Mouse (Mus musculus): ENCODE data around the gene Hcrtr1. TPM values are rescaled to one million over a fixed set of nuclear protein-coding genes. Genes with fewer than 3 reads are reported as not detected.

Gene Hcrtr1
- polyA plus RNA-seq, 1 experiment from 2014 or later: 0.46 TPM

DNA sequence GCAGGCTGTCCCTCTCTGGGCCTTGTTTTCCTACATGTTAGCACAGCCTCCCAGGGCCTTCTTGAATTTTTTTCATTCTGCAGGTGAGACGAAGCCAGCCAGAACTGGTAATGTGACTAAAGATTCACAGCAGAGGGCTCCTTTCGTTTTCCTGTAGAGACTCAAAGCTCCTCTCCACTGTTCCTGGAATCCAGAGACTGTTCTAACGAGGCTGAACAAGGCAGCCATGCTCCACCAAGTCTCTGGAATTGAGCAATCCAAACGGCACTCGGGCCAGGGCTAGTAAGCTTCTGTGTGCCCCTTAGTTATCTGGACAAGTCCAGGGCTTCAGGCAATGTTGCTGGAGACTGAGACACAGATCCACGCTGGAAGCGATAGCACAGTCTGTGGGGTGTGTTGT lies 38.4 kb upstream of the Hcrtr1 start:
- no peaks in the 10 kb centered on the region for H3K36me3 ChIP-seq (ENCODE audit: control insufficient read depth, insufficient read depth, low read length)
- H3K9ac ChIP-seq (ENCODE audit: low read depth, low read length): no peak overlapping the region
- H3K4me1 ChIP-seq (replicated peaks; ENCODE audit: control insufficient read depth, insufficient read depth, low read length): peaks cover 11% of the 10 kb centered on the region; the same call in 1 of the 2 replicates
- no peak overlapping the region for H3K4me2 ChIP-seq (replicated peaks; ENCODE audit: low read depth, low read length)
- H3K4me3 ChIP-seq (ENCODE audit: low read depth, low read length): no peak overlapping the region
- H3K27me3 ChIP-seq (ENCODE audit: control insufficient read depth, insufficient read depth, low read length): peaks cover 8% of the 10 kb centered on the region; the same call in 1 of the 2 replicates
- H3K27ac ChIP-seq (ENCODE audit: low read depth, low read length): no peak overlapping the region
- ATAC-seq (ENCODE audit: low FRiP score): no peak
- H3K9me3 ChIP-seq (ENCODE audit: control insufficient read depth, low read length): no peaks in the 10 kb centered on the region
- DNase-seq (ENCODE audit: low spot score): no peak
- 75% methylated on average over 7 of the region's 7 CpGs for WGBS

DNA sequence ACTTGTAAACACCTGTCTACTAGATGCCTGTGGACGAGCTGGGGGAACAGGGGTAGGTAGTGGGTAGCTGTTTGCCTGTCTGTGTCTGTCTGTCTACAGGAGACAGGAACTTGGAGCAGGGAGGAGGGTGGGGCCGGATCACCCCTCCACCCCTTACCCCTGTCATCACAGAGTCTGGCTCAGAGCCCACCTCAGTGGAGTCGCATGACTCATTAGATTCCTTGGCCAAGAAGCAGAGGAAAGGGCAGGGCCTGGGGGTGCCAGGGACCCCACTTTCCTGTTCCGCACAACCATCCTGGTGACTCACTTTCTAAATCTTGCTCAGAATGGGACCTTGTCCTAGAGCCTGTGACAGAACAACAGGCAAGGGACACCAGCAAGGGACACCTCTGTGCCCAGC lies 37.9 kb upstream of the Hcrtr1 start:
- 81% methylated on average over 4 of the region's 4 CpGs for WGBS

DNA sequence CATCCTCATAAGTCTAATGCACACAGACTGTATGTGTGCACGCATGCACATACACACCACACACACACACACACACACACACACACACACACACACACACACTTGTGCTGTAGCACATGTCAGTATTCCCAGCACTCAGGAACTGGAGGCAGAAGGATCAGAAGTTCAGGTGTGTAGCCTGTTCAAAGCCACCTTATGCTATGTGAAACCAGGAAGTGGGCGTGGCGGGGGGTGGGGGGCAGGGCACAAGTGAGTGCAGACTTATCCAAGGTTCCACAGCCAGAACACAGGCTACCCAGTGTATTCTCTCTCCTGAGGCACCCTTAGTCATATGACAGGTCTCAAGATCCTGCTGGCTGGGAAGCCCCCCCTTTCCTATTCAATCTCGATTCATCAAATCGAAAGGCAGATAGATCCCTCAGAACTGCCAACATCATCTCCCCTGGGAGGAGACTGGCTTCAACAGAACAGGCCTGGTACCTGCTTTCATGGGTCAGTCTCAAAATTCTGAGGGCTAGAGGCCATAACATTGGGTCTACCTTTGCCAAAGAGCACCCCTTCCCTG lies 37.1 kb upstream of the Hcrtr1 start:
- WGBS: 87% methylated on average over 5 of the region's 5 CpGs
- ATAC-seq (ENCODE audit: low FRiP score) (no peak), DNase-seq (ENCODE audit: low spot score) (no peak)
- peaks cover 8% of the 10 kb centered on the region; the same call in 1 of the 2 replicates for H3K27me3 ChIP-seq (ENCODE audit: control insufficient read depth, insufficient read depth, low read length)
- no peak overlapping the region for H3K4me2 ChIP-seq (replicated peaks; ENCODE audit: low read depth, low read length)
- no peaks in the 10 kb centered on the region for H3K9me3 ChIP-seq (ENCODE audit: control insufficient read depth, low read length)
- H3K9ac ChIP-seq (ENCODE audit: low read depth, low read length): no peak overlapping the region
- no peak overlapping the region for H3K4me3 ChIP-seq (ENCODE audit: low read depth, low read length)
- H3K36me3 ChIP-seq (ENCODE audit: control insufficient read depth, insufficient read depth, low read length): no peaks in the 10 kb centered on the region
- peaks cover 11% of the 10 kb centered on the region; the same call in 1 of the 2 replicates for H3K4me1 ChIP-seq (replicated peaks; ENCODE audit: control insufficient read depth, insufficient read depth, low read length)
- H3K27ac ChIP-seq (ENCODE audit: low read depth, low read length): no peak overlapping the region

More for the DNA sequence above, 37.9 kb upstream of the Hcrtr1 start:
- H3K4me2 ChIP-seq (replicated peaks; ENCODE audit: low read depth, low read length): no peak overlapping the region
- ATAC-seq (ENCODE audit: low FRiP score): no peak
- H3K27ac ChIP-seq (ENCODE audit: low read depth, low read length): no peak overlapping the region
- peaks cover 11% of the 10 kb centered on the region; the same call in 1 of the 2 replicates for H3K4me1 ChIP-seq (replicated peaks; ENCODE audit: control insufficient read depth, insufficient read depth, low read length)
- no peaks in the 10 kb centered on the region for H3K36me3 ChIP-seq (ENCODE audit: control insufficient read depth, insufficient read depth, low read length)
- H3K9me3 ChIP-seq (ENCODE audit: control insufficient read depth, low read length): no peaks in the 10 kb centered on the region
- no peak for DNase-seq (ENCODE audit: low spot score)
- peaks cover 8% of the 10 kb centered on the region; the same call in 1 of the 2 replicates for H3K27me3 ChIP-seq (ENCODE audit: control insufficient read depth, insufficient read depth, low read length)
- no peak overlapping the region for H3K4me3 ChIP-seq (ENCODE audit: low read depth, low read length)
- no peak overlapping the region for H3K9ac ChIP-seq (ENCODE audit: low read depth, low read length)

DNA sequence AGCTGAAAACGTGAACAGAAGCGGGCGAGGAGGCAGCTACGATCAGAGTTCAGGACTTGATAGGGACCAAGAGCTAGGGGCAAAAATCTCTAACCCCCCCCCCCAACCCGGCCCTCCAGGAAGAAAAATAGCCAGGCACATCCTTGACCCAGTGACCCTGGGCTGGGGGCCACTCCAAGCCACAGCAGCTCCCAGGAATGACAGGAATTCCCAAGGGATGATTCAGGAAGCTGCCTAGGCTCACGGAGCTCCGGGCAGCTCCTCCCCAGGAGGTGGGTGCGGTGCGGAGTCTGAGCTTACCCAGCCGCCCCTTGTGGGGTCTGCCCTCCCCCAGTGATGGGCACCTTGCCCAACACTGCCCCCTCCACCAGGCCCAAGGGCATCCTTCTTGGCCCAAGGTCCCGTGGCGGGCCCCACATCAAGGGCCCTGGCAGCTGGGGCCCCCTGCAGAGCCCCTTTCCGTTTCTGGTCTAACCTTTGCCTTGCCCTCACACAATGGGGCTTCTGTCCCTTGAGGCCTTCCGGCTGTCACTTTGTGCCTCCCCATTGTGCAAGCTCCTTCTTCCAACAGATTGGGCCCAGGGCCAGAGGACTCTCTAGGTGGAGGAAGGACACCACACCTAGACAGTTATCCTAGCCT lies 36.0 kb upstream of the Hcrtr1 start, which contains the start of gene Tinagl1:
Gene Tinagl1, minus strand, starts transcription at position 51 of the 640 bp plus-strand sequence.
- Histone ChIP-seq H3K27ac (ENCODE audit: low read depth, low read length) (no peak within 1 kb of the TSS), H3K36me3 (ENCODE audit: control insufficient read depth, insufficient read depth, low read length) (no peaks in the 10 kb centered on the region), H3K9me3 (ENCODE audit: control insufficient read depth, low read length) (no peaks in the 10 kb centered on the region), H3K4me3 (ENCODE audit: low read depth, low read length) (no peak within 1 kb of the TSS), H3K27me3 (ENCODE audit: control insufficient read depth, insufficient read depth, low read length) (peaks cover 8% of the 10 kb centered on the region; the same call in 1 of the 2 replicates), H3K4me1 (replicated peaks; ENCODE audit: control insufficient read depth, insufficient read depth, low read length) (peaks cover 11% of the 10 kb centered on the region; the same call in 1 of the 2 replicates), H3K4me2 (replicated peaks; ENCODE audit: low read depth, low read length) (peak within 1 kb of the TSS; percentile 32; the same call in 1 of the 2 replicates), H3K9ac (ENCODE audit: low read depth, low read length) (no peak within 1 kb of the TSS)
- ATAC-seq (ENCODE audit: low FRiP score): no peak
- no peak for DNase-seq (ENCODE audit: low spot score)
- WGBS: under 1% methylated on average over 14 of the region's 14 CpGs

DNA sequence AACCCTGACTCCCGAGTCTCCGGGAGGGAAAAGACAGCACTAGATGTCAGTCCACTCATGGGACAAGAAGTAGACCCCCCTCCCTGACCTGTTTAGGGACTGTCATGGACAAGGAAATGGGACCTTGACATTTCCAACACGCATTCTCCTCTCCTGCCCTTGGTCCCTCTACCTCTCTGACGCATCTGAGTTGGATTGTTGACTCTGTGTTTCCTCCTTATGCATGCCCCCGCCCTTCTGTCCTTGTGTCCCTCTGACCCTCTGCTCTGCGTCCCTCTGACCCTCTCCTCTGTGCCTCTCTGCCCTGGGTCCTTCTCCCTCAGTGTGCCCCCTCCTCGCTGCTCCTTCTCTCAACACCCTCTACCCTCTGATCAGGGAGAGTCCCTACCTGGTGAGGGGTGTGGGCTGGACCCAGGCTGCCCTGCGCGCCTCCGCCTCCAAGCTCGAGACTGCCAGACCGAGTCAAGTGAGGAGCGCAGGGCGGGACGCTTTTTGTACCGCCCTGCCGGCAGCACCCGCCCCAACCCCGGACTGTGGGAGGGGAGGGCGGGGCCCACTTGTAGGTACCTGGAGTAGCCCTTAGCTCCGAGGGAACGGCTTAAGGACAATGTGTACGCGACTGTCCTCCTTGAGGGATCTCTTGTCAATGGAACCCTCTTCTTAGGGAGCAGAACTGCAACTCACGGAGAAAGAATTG lies 35.3 kb upstream of the Hcrtr1 start:
- peak; percentile 51 for ATAC-seq (ENCODE audit: low FRiP score)
- Histone ChIP-seq H3K27ac (ENCODE audit: low read depth, low read length) (no peak overlapping the region), H3K9ac (ENCODE audit: low read depth, low read length) (no peak overlapping the region), H3K4me3 (ENCODE audit: low read depth, low read length) (no peak overlapping the region), H3K4me2 (replicated peaks; ENCODE audit: low read depth, low read length) (peak overlapping the region; percentile 32; the same call in 1 of the 2 replicates), H3K9me3 (ENCODE audit: control insufficient read depth, low read length) (no peaks in the 10 kb centered on the region), H3K27me3 (ENCODE audit: control insufficient read depth, insufficient read depth, low read length) (peaks cover 8% of the 10 kb centered on the region; the same call in 1 of the 2 replicates), H3K36me3 (ENCODE audit: control insufficient read depth, insufficient read depth, low read length) (no peaks in the 10 kb centered on the region), H3K4me1 (replicated peaks; ENCODE audit: control insufficient read depth, insufficient read depth, low read length) (peaks cover 11% of the 10 kb centered on the region; the same call in 1 of the 2 replicates)
- WGBS: 2% methylated on average over 25 of the region's 25 CpGs
- DNase-seq (ENCODE audit: low spot score): peak; percentile 56

DNA sequence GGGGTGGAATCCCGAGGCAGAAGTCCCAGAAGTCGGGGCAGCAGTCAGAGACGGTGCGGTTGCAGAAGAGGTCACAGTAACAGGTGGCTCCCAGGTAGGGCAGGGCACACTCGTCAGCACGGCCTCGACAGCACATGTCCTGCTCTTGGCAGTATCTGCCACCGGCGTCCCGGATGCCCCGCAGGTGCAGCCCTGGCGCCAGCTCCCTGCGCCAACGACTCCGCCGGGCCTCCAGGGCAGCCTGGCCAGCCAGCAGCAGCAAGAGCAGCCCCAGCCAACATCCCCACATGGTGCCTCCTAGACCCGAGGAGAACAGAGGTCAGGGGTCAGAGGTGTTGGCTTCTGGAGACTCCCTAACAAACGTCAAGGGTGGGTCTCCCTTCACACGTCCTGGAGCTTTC lies 34.8 kb upstream of the Hcrtr1 start:
- DNase-seq (ENCODE audit: low spot score): no peak
- H3K27me3 ChIP-seq (ENCODE audit: control insufficient read depth, insufficient read depth, low read length): peaks cover 8% of the 10 kb centered on the region; the same call in 1 of the 2 replicates
- ATAC-seq (ENCODE audit: low FRiP score): no peak
- no peak overlapping the region for H3K4me2 ChIP-seq (replicated peaks; ENCODE audit: low read depth, low read length)
- peaks cover 11% of the 10 kb centered on the region; the same call in 1 of the 2 replicates for H3K4me1 ChIP-seq (replicated peaks; ENCODE audit: control insufficient read depth, insufficient read depth, low read length)
- H3K9me3 ChIP-seq (ENCODE audit: control insufficient read depth, low read length): no peaks in the 10 kb centered on the region
- no peak overlapping the region for H3K9ac ChIP-seq (ENCODE audit: low read depth, low read length)
- H3K36me3 ChIP-seq (ENCODE audit: control insufficient read depth, insufficient read depth, low read length): no peaks in the 10 kb centered on the region
- H3K4me3 ChIP-seq (ENCODE audit: low read depth, low read length): no peak overlapping the region
- 37% methylated on average over 19 of the region's 19 CpGs for WGBS
- no peak overlapping the region for H3K27ac ChIP-seq (ENCODE audit: low read depth, low read length)

DNA sequence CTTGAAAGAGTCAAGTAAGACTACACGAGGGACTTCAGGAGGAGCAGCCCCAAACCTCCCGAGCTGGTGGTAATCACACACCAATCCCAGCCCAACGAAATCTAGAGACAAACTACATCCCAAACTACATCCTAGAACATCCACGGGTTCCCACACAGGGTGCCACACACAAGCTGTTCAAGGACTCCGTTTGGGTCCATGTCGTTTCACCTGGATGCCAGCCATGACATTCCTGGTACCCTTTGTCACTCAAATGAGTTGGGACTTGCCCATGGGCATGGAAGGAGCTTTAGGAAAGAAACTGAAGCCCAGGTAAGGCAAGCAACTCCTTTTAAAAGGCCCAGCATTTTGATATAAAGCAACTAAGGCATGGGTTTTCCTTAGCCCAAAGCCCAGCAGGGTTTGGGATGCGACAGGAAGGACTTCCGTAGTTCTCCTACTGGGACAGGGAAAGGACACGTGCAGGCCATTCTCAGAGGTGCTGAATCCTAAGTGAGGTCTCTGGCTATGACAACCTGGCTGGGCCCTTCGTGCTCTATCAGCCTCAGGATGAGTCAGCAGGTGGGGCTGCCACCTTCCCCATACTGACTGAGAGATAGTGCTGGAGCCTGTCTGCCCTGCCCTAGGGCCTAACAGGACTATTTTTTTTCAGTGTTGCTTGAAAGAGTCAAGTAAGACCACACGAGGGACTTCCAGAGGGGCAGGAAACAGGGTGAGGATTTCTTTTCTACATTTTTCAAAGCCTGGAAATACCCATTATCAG lies 34.1 kb upstream of the Hcrtr1 start:
- peaks cover 10% of the 10 kb centered on the region; the same call in 1 of the 2 replicates for H3K27me3 ChIP-seq (ENCODE audit: control insufficient read depth, insufficient read depth, low read length)
- H3K4me3 ChIP-seq (ENCODE audit: low read depth, low read length): no peak overlapping the region
- H3K9me3 ChIP-seq (ENCODE audit: control insufficient read depth, low read length): no peaks in the 10 kb centered on the region
- peaks cover 11% of the 10 kb centered on the region; the same call in 1 of the 2 replicates for H3K4me1 ChIP-seq (replicated peaks; ENCODE audit: control insufficient read depth, insufficient read depth, low read length)
- no peak overlapping the region for H3K4me2 ChIP-seq (replicated peaks; ENCODE audit: low read depth, low read length)
- ATAC-seq (ENCODE audit: low FRiP score) (no peak), DNase-seq (ENCODE audit: low spot score) (no peak)
- no peaks in the 10 kb centered on the region for H3K36me3 ChIP-seq (ENCODE audit: control insufficient read depth, insufficient read depth, low read length)
- H3K27ac ChIP-seq (ENCODE audit: low read depth, low read length): no peak overlapping the region
- 71% methylated on average over 11 of the region's 11 CpGs for WGBS
- H3K9ac ChIP-seq (ENCODE audit: low read depth, low read length): no peak overlapping the region
